Mouse (Mus musculus) brain, embryonic 14.5 days (tissue): ENCODE results near the gene Sec22b. TPM values are rescaled to one million over a fixed set of nuclear protein-coding genes. Genes with fewer than 3 reads are reported as not detected.

ENCODE experiments used
- DNase-seq: peaks from one replicate; pipeline ENCODE4 v3.0.0-alpha.2; 2011; ENCODE audit warnings: low read depth
- CTCF ChIP-seq: fragments of 200-500 bp; IDR thresholded peaks from 2 replicates; pipeline ENCODE4 v1.5.1; 2012; ENCODE audit warnings: inconsistent platforms, mild to moderate bottlenecking, moderate library complexity, borderline replicate concordance; ENCODE audit not compliant: insufficient read depth, insufficient read length; ENCODE audit errors: extremely low read depth
- POLR2A ChIP-seq: fragments of 200-500 bp; IDR thresholded peaks from 2 replicates; pipeline ENCODE4 v1.6.1; 2012; ENCODE audit warnings: mild to moderate bottlenecking, inconsistent platforms, borderline replicate concordance; ENCODE audit not compliant: poor library complexity, insufficient read depth, insufficient read length, severe bottlenecking; ENCODE audit errors: extremely low read depth
- polyA plus RNA-seq: library from polyadenylated mRNA; depleted of rRNA; stranded (reverse); fragments of >200 nt; gene quantifications from 2 replicates; pipeline ENCODE4 v1.2.3, GENCODE M21; 2012

The Sec22b gene
- polyA plus RNA-seq, 1 experiment, result 53.4 TPM

GRCm38 (mm10) chr3:97934331-97935300 is 33.6 kb downstream of the Sec22b start:
- DNase-seq, result no peak
- TF ChIP-seq CTCF, result no peak
- TF ChIP-seq POLR2A, result no peak

GRCm38 (mm10) chr3:97937068-97937944 is 36.3 kb downstream of the Sec22b start:
- TF ChIP-seq CTCF (peak; percentile 28; the same call in 1 of the 2 replicates), POLR2A (no peak)
- peak; percentile 53 for DNase-seq

GRCm38 (mm10) chr3:97937945-97938266 is 36.9 kb downstream of the Sec22b start:
- no peak for DNase-seq
- TF ChIP-seq CTCF (no peak), POLR2A (no peak)

GRCm38 (mm10) chr3:97938814-97939526 is 38.0 kb downstream of the Sec22b start:
- peak; percentile 73 for DNase-seq
- no peak for TF ChIP-seq CTCF
- no peak for TF ChIP-seq POLR2A

- peak; percentile 67 for DNase-seq
- TF ChIP-seq POLR2A, result no peak
- TF ChIP-seq CTCF, result no peak
Observed at GRCm38 (mm10) chr3:97939626-97940510, 38.9 kb downstream of the Sec22b start.

- TF ChIP-seq POLR2A (no peak), CTCF (no peak)
- DNase-seq, result peak; percentile 47
Observed at GRCm38 (mm10) chr3:97940511-97941204, 39.7 kb downstream of the Sec22b start.

- no peak for TF ChIP-seq CTCF
- no peak for TF ChIP-seq POLR2A
- no peak for DNase-seq
Observed at GRCm38 (mm10) chr3:97941440-97942259, 40.7 kb downstream of the Sec22b start.

- TF ChIP-seq CTCF (0 out of 2 replicates have a peak, but pooled peaks have one; percentile 10), POLR2A (no peak)
- DNase-seq, result peak; percentile 57
Observed at GRCm38 (mm10) chr3:97942260-97942950, 41.4 kb downstream of the Sec22b start.
